Comparison of ENCODE assay signal across 9 mouse cellular contexts in genomic region chr9:78533296-78533935, GRCm38 (mm10). TPM values are rescaled to one million over a fixed set of nuclear protein-coding genes. Genes with fewer than 3 reads are reported as not detected.
DNase-seq lines count a peak whose midpoint lies in the region; ATAC-seq and TF ChIP-seq lines count a peak whose summit lies in the region.
"Had no signal": no experiment of that assay in that cellular context is flagged by ENCODE, and none has a peak within 500 bp of the region (broad histone marks: within the 10 kb centered on the region; RNA-seq: fewer than 3 reads in every experiment).

No protein-coding gene starts in this region.

- no peak for TF ChIP-seq POLR2A in bone marrow macrophage, adult 2 months (IDR thresholded peaks at IDR 0.05; ENCODE audit: borderline replicate concordance, low read depth, low read length)

- H3K79me3 ChIP-seq in C2C12 (ENCODE audit: low read depth), result no peaks in the 10 kb centered on the region

- peak overlapping the region; percentile 83 for H3K27ac ChIP-seq in bone marrow macrophage, adult 2 months (ENCODE audit: insufficient read depth, low read depth, low read length)
- H3K27ac ChIP-seq in liver, embryonic 11.5 days (ENCODE audit: low read depth, low read length), result peak overlapping the region; percentile 77; the same call in 1 of the 2 replicates
- no peak overlapping the region for H3K27ac ChIP-seq in forebrain, embryonic 14.5 days (ENCODE audit: low read depth, low read length)
- H3K27ac ChIP-seq: limb, embryonic 15.5 days had no signal

- DNase-seq in liver, embryonic 11.5 days (ENCODE audit: low spot score), result no peak
- peak; percentile 60 to 63 for DNase-seq in natural killer cell, adult 2 months (ENCODE audit: low spot score in 2 of 2)
- DNase-seq in embryo, embryonic 9.5 days (ENCODE audit: extremely low spot score), result no peak
- no peak for DNase-seq in forebrain, embryonic 14.5 days (ENCODE audit: low spot score)
- DNase-seq in gastrocnemius, adult 18-20 months (ENCODE audit: low spot score), result no peak

- no peaks in the 10 kb centered on the region for H3K79me2 ChIP-seq in C2C12 (ENCODE audit: control insufficient read depth, insufficient read depth)

- no peaks in the 10 kb centered on the region for H3K9me3 ChIP-seq in liver, embryonic 11.5 days (ENCODE audit: control insufficient read depth, low read length)
- H3K9me3 ChIP-seq in forebrain, embryonic 14.5 days (replicated peaks; ENCODE audit: control insufficient read depth, low read length), result no peaks in the 10 kb centered on the region
- H3K9me3 ChIP-seq: limb, embryonic 15.5 days had no signal

- H3K4me2 ChIP-seq in liver, embryonic 11.5 days, result no peak overlapping the region; the same call in 1 of the 2 replicates
- no peak overlapping the region for H3K4me2 ChIP-seq in forebrain, embryonic 14.5 days (ENCODE audit: low read length)
- H3K4me2 ChIP-seq: limb, embryonic 15.5 days had no signal

- H3K4me1 ChIP-seq in bone marrow macrophage, adult 2 months (ENCODE audit: control insufficient read depth, insufficient read depth, low read length), result peaks cover 28% of the 10 kb centered on the region
- H3K4me1 ChIP-seq in liver, embryonic 11.5 days (replicated peaks; ENCODE audit: control insufficient read depth, insufficient read depth, low read length), result peaks cover 4% of the 10 kb centered on the region
- H3K4me1 ChIP-seq in forebrain, embryonic 14.5 days (ENCODE audit: control insufficient read depth, insufficient read depth, low read length), result no peaks in the 10 kb centered on the region; the same call in 1 of the 2 replicates

- no peaks in the 10 kb centered on the region for H3K36me3 ChIP-seq in C2C12 (ENCODE audit: control insufficient read depth, insufficient read depth)
- H3K36me3 ChIP-seq in liver, embryonic 11.5 days (ENCODE audit: control insufficient read depth, insufficient read depth, low read length), result no peaks in the 10 kb centered on the region
- no peaks in the 10 kb centered on the region for H3K36me3 ChIP-seq in forebrain, embryonic 14.5 days (ENCODE audit: control insufficient read depth, insufficient read depth, low read length)

- no peak overlapping the region for H3K4me3 ChIP-seq in C2C12 (ENCODE audit: insufficient read depth, poor library complexity, severe bottlenecking)
- H3K4me3 ChIP-seq in bone marrow macrophage, adult 2 months (ENCODE audit: insufficient read depth, low read length), result peak overlapping the region; percentile 34
- H3K4me3 ChIP-seq in liver, embryonic 11.5 days (ENCODE audit: low read depth, low read length), result no peak overlapping the region
- no peak overlapping the region for H3K4me3 ChIP-seq in forebrain, embryonic 14.5 days (ENCODE audit: low read depth, low read length)
- H3K4me3 ChIP-seq: limb, embryonic 15.5 days had no signal

- H3ac ChIP-seq in C2C12 (ENCODE audit: control insufficient read depth, insufficient read length, low read depth), result no peak overlapping the region

- TF ChIP-seq CTCF in C2C12 (IDR thresholded peaks at IDR 0.05; ENCODE audit: control insufficient read depth, insufficient read depth, insufficient read length), result no peak
- no peak for TF ChIP-seq CTCF in bone marrow macrophage, adult 2 months (IDR thresholded peaks at IDR 0.05; ENCODE audit: low read depth, low read length)

- ATAC-seq in liver, embryonic 11.5 days (replicated peaks; ENCODE audit: low FRiP score), result peak; percentile 62
- no peak for ATAC-seq in erythroid progenitor cell, adult 5-6 weeks (replicated peaks; ENCODE audit: low FRiP score, poor library complexity, severe bottlenecking)
- no peak for ATAC-seq in forebrain, embryonic 14.5 days

- 57% methylated on average over 18 of the region's 18 CpGs for WGBS in liver, embryonic 11.5 days
- 89% methylated on average over 18 of the region's 18 CpGs for WGBS in forebrain, embryonic 14.5 days

- H3K27me3 ChIP-seq in C2C12 (ENCODE audit: control insufficient read depth, insufficient read depth, insufficient read length), result no peaks in the 10 kb centered on the region
- H3K27me3 ChIP-seq in liver, embryonic 11.5 days (replicated peaks; ENCODE audit: control insufficient read depth, insufficient read depth, low read length), result no peaks in the 10 kb centered on the region
- no peaks in the 10 kb centered on the region for H3K27me3 ChIP-seq in forebrain, embryonic 14.5 days (replicated peaks; ENCODE audit: control insufficient read depth, insufficient read depth, low read length)
- H3K27me3 ChIP-seq: limb, embryonic 15.5 days had no signal

- no peak overlapping the region for H3K9ac ChIP-seq in liver, embryonic 11.5 days (ENCODE audit: low read depth, low read length)
- no peak overlapping the region for H3K9ac ChIP-seq in forebrain, embryonic 14.5 days (ENCODE audit: low read length)
- H3K9ac ChIP-seq: limb, embryonic 15.5 days had no signal

TF ChIP-seq in C2C12, 6 proteins besides CTCF, POLR2A, EP300 and RAD21:
- TF ChIP-seq CEBPB (IDR thresholded peaks at IDR 0.05; ENCODE audit: low read depth) (peak; percentile 17), MAX (IDR thresholded peaks at IDR 0.05) (no peak)

RNA-seq across cellular contexts. Expression of gene Eef1a1, which starts 44.5 kb away (rescaled TPM):
- polyA plus RNA-seq in C2C12 (2012; fragmentation: generic; extraction: Trizol), result 7,691 TPM
- polyA plus RNA-seq in bone marrow macrophage, adult 2 months (2012; ENCODE audit: insufficient read depth, insufficient read length, missing spikeins), result 5,836 and 6,850 TPM in 2 replicates
- 4,536 and 4,551 TPM in 2 replicates for polyA plus RNA-seq in liver, embryonic 11.5 days (2014; fragmentation: Nextera tagmentation; extraction: Ambion mirVana)
- 4,196 and 4,552 TPM in 2 replicates for total RNA-seq in erythroid progenitor cell, adult 5-6 weeks (2015; ENCODE audit: low replicate concordance)
- 1,708 and 2,374 TPM in 2 replicates for total RNA-seq in erythroid progenitor cell, adult 5-6 weeks (2017; ENCODE audit: low replicate concordance)
- polyA plus RNA-seq in forebrain, embryonic 14.5 days (2014; fragmentation: Nextera tagmentation; extraction: Ambion mirVana), result 4,517 and 5,265 TPM in 2 replicates
- total RNA-seq in gastrocnemius, adult 18-20 months (2021), result 100 to 1,000 TPM; 424 to 467 TPM

RNA-seq across cellular contexts. Expression of gene Slc17a5, which starts 54.4 kb away (rescaled TPM):
- 3.7 TPM for polyA plus RNA-seq in C2C12 (2012; fragmentation: generic; extraction: Trizol)
- polyA plus RNA-seq in bone marrow macrophage, adult 2 months (2012; ENCODE audit: insufficient read depth, insufficient read length, missing spikeins), result 44.2 and 46.5 TPM in 2 replicates
- polyA plus RNA-seq in liver, embryonic 11.5 days (2014; fragmentation: Nextera tagmentation; extraction: Ambion mirVana), result 7.9 and 8.5 TPM in 2 replicates
- 0.84 and 5.4 TPM in 2 replicates for total RNA-seq in erythroid progenitor cell, adult 5-6 weeks (2015; ENCODE audit: low replicate concordance)
- 1.8 and 2.8 TPM in 2 replicates for total RNA-seq in erythroid progenitor cell, adult 5-6 weeks (2017; ENCODE audit: low replicate concordance)
- 10.2 and 14.7 TPM in 2 replicates for polyA plus RNA-seq in forebrain, embryonic 14.5 days (2014; fragmentation: Nextera tagmentation; extraction: Ambion mirVana)
- 1 to 10 TPM; 2.8 to 3.2 TPM for total RNA-seq in gastrocnemius, adult 18-20 months (2021)

Comparison
In these comparisons a context has a peak if more than half of its experiments do, and no peak if none do; other contexts are left out.
1. DNase-seq: peak in natural killer cell, adult 2 months (2 of 2); none in liver, embryonic 11.5 days (single experiment), embryo, embryonic 9.5 days (single experiment), forebrain, embryonic 14.5 days (single experiment) and gastrocnemius, adult 18-20 months (single experiment).